Mouse (Mus musculus) gastrocnemius, postnatal 25 days (tissue): Measurements from ENCODE around the gene Cbfb. TPM values are rescaled to one million over a fixed set of nuclear protein-coding genes. Genes with fewer than 3 reads are reported as not detected.

Experiments used
- DNase-seq: peaks from one replicate; pipeline ENCODE4 v3.0.0; 2022
- total RNA-seq, 2 experiments: library from RNA; stranded (reverse); gene quantifications; 1 replicate in 1 of 2; 2 replicates in 1 of 2; pipeline ENCODE4 v1.2.3; 2021

Gene Cbfb
- total RNA-seq, 2 experiments from 2014 or later = 42.1 to 42.2 TPM

- no peak for DNase-seq
Observed at GRCm38 (mm10) chr8:105241016-105241415, 70.5 kb downstream of the Cbfb start.

GRCm38 (mm10) chr8:105251954-105252353, 81.5 kb downstream of the Cbfb start:
- no peak for DNase-seq

GRCm38 (mm10) chr8:105252680-105253537, 82.4 kb downstream of the Cbfb start:
- no peak for DNase-seq

GRCm38 (mm10) chr8:105253766-105254151, 83.3 kb downstream of the Cbfb start:
- DNase-seq = no peak

- peak; percentile 86 for DNase-seq
Observed at GRCm38 (mm10) chr8:105254152-105254965, 83.9 kb downstream of the Cbfb start.

- peak; percentile 85 for DNase-seq
Observed at GRCm38 (mm10) chr8:105254966-105255350, 84.5 kb downstream of the Cbfb start, which contains the start of gene B3gnt9. TSS of gene B3gnt9 (minus strand) at chr8:105255153.

- DNase-seq = no peak
Observed at GRCm38 (mm10) chr8:105257318-105258114, 87.0 kb downstream of the Cbfb start.

- no peak for DNase-seq
Observed at GRCm38 (mm10) chr8:105258911-105259720, 88.6 kb downstream of the Cbfb start.

GRCm38 (mm10) chr8:105259721-105260320, 89.3 kb downstream of the Cbfb start:
- DNase-seq = peak; percentile 64

GRCm38 (mm10) chr8:105260371-105261099, 90.1 kb downstream of the Cbfb start:
- DNase-seq = no peak

GRCm38 (mm10) chr8:105261326-105261980, 91.0 kb downstream of the Cbfb start:
- DNase-seq = no peak

- no peak for DNase-seq
Observed at GRCm38 (mm10) chr8:105263244-105263912, 92.9 kb downstream of the Cbfb start.

GRCm38 (mm10) chr8:105264024-105264982, 93.8 kb downstream of the Cbfb start, which contains the start of the genes Tradd and Fbxl8:
TSS of gene Tradd (minus strand) at chr8:105264609.
TSS of gene Fbxl8 (plus strand) at chr8:105264648.
- peak; percentile 80 for DNase-seq

- no peak for DNase-seq
Observed at GRCm38 (mm10) chr8:105265128-105265527, 94.7 kb downstream of the Cbfb start.

- no peak for DNase-seq
Observed at GRCm38 (mm10) chr8:105266775-105267174, 96.3 kb downstream of the Cbfb start.
